Mouse (Mus musculus): ENCODE data around the gene Cdc42se1.

- TF ChIP-seq CTCF (IDR thresholded peaks at IDR 0.05; ENCODE audit: low read depth, low read length): no peak
- no peak for TF ChIP-seq POLR2AphosphoS5 (IDR thresholded peaks at IDR 0.05; ENCODE audit: insufficient replicate concordance, low read depth, low read length)
- TF ChIP-seq TAL1 (conservative IDR thresholded peaks at IDR 0.05; ENCODE audit: low read depth, low read length): no peak
Measured at GRCm38 (mm10) chr3:95200562-95200961, 28.0 kb upstream of the Cdc42se1 start.

Data from G1E (cell line).